Mouse (Mus musculus): ENCODE data around the gene Apba2.

The Apba2 gene

DNA sequence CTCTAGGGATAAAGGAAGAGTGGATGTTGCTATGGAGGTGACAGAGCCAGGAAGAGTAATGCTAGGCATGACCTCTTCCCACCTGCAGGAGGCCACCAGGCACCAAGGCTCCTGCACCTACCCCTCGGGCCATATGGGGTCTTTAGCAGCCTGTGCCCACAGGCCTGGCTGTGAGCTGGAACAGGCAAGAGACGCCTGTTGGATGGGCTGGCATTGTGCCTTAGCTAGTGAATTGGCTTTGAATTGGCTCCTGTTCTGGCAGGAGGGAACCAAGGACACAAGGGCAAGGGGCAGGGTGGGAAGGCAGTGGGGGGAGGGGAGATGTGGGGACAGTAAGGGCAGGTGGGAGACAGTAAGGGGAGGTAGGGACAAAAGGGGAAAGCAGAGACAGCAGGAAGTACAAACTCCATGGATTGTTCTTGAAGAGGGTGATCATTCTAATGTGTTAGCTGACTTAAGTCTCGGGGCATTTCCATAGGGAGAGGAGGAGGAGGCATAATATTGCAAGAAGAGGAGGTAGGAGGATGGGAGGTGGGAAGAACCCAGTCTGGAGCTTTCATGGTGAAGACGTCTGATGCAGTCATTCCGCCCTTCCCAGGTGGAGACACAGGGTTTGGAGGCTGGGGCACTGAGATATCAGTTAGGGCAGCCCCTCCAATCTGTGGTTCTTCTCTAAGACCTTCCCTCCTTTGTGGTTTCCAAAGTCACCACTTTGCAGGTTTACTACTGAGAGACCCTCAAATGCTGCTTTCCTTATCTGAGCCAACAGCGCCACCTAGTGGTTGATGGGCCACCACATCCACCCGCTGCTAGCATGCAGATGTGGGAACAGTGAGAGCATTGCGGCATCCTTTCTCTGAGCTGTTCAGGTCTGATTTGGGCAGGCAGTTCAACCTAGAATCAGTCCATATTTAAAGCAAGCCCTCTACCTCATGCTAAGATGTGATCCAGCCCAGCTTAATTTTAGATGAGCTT is 240.1 kb downstream of the Apba2 start:
- DNase-seq, result peak; percentile 83

DNA sequence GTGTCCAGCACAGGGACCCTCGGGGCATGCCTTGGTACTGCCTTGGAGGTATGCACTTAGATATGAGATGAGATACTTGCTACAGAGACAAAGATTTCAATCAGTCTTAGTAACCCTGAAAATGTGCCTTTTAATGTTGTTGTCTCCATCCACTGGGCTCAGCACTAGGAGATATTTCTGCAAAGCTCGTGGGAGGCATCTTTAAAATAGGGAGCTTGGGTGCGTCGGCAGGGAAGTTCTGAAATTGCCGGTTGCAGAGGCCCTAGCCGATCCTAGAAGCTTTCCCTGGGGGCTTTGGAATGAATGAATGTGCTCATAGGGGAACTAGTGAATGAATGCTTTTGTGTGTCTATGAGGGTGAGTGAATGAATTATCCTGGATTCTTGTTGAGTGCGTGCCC is 242.1 kb downstream of the Apba2 start:
- DNase-seq, result no peak

DNA sequence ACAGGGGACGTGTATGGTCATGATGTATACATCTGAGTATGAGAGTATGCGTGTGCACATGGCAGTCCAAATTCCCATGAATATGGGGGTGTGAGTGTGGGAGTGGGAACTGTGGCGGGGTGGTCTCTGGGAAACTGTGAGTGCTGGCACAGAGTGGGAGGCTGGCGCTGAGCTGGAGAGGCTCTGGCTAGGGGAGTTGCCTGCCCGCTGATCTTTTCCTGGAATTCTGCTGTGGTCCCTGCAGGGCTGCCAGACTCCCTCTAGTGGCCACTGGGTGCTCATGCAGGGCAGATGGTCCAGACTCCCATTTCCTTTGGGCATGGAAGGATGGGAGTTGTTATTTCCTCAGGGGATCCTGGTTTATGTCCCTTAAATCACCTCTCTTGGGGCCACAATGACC is 250.0 kb downstream of the Apba2 start:
- peak; percentile 62 for DNase-seq

DNA sequence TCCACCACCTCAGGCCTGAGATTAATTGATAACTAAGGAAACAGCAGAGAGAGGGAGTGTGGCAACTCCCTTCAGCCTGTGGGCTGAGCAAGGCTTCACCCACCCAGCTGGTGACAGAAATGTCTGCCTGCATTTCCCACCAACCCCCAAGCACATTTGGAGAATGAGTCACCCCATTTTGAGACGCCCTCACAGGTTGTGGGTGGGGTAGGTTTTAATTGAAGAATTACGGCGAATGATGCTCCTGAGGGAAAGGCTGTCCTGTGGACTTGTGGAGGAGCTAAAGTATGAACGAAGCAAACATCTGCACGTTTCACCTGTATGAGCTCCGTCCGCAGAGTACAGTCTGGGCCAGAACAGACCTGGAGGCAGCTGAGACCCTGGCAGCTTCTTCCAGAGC is 250.6 kb downstream of the Apba2 start:
- DNase-seq, result no peak

DNA sequence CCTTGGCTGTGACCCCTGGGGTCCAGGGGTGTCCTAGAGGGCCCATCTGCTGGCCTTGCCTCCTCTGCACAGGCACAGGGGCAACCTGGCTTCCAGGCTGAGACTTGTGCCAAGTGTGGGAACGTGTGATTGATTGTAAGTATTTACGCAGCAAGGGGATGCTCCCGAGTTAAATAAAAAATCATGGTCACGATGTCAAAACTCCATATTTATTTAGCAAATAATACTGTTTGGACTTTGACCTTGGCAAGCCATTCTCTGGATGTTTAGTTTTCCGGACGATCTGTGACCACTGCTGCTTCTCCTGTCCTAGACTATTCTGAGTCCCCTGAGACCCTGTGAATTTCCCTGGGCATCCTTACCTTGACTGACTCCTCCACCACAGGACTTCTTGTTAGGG is 252.2 kb downstream of the Apba2 start:
- no peak for DNase-seq

DNA sequence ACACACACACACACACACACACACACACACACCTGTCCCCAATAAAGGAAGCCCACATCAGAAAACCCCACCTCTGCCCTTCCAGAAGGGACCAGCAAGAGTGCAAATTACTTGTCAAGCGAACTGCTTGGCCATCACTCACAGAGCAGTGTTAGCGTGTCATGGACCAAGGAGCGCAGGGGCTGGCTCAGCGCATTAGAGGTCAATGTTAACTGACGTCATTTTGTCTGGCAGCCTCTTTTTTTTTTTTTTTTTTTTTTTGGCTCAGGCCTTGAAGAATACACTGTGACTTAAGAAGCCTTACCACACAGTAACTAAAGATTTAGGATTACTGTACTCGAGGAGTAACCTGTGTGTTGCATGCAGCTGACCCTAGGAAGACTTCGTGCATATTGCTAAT is 252.7 kb downstream of the Apba2 start:
- DNase-seq, result no peak

DNA sequence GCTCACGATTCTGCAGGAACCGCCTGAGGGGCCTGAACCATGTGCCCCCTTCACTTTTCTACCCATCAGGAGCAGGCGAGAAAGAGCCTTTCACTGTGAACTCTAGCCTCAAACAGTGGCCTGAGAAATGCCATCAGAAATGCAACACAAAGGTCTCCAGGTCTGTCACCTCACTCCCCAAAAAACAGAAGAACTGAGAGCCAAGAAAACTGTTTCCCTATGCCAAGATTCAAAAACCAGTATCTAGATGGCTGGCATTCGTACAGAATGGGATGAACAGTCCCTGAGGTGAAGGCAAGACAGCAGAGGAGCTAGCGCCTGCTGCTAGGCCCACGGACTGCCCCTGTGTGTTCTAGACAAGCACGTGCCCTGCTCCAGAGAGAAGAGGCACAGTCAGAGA is 253.6 kb downstream of the Apba2 start:
- no peak for DNase-seq

DNA sequence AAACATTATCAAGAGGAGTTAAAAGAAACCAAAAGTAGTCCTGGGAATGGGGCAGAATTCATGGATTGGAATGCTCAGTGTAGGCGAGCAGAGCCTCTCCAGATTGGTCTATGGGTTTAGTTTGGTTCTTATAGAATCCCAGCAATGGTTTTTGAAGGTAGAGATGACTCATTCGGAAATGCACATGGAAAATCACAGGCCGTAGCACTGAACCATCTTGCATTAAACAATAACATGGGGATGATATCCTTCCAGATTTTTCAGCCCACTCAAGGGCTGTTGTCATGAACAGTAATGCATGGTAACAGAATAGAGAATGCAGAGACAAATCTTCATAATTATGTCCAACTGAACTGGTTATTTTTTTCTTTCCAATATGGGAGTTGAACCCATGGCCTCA is 264.1 kb downstream of the Apba2 start:
- no peak for DNase-seq

DNA sequence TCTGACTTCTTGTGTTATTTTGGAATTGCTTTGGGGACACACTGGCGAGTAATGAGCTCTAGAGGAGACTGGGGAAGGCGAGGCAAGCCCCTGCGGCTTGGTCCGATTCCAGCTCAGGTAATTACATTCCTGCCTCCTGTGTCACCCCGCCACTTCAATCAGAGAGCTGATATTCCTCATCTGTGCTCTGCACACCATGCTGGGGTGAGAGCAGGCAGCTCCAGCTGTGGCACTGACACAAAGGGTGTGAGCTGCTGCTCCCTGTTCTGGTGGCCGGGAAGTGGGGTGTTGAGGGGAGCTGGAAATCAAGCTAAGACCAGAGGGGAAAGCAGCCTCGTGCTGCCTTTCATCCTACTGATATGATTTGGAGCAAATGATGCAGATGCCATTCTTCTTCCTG is 268.3 kb downstream of the Apba2 start:
- no peak for DNase-seq

DNA sequence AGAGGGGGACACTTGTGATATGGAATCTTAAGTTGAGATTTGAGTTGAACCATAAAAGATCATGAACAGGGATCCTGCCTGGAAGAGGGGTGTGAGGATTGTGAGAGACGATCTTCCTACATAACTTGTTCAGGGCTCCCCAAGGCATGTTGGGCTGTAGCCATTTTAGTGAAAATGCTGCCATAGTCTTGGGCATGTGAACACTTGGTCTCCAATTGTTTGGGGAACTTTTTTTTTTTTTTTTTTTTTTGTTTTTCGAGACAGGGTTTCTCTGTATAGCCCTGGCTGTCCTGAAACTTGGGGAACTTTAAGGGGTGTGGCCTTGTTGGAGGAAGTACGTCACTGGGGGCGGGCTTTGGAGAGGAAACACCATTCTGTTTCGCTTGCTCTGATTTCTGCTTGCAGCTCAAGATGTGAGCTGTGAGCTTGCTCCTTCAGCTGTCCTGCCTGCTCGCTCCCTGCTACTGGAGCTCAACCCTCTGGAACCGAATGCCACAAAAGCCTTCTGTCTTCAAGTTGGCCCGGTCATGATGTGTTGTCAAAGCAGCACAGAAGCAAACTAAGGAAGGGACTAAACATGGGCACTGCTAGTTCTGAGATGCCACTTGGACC is 269.4 kb downstream of the Apba2 start:
- no peak for DNase-seq

DNA sequence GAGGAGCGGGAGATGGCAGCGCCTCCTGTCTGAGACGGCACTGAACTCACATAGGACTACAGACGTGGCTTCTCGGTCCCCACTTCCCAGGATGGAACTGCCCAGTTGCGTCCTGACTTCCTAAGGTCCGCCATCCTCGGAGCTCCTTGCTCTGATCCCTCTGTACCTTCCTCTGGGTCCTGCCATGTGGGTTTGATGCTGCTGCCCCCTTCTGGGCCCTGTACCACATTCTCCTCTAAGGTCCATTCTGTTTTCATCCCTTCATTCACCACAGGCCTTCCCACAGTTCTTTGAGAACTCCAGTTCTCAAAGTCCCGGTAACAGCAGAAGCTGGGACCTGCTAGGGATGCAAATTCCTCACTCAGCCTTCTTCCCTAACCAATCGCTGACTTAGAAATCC is 272.0 kb downstream of the Apba2 start:
- DNase-seq, result no peak

DNA sequence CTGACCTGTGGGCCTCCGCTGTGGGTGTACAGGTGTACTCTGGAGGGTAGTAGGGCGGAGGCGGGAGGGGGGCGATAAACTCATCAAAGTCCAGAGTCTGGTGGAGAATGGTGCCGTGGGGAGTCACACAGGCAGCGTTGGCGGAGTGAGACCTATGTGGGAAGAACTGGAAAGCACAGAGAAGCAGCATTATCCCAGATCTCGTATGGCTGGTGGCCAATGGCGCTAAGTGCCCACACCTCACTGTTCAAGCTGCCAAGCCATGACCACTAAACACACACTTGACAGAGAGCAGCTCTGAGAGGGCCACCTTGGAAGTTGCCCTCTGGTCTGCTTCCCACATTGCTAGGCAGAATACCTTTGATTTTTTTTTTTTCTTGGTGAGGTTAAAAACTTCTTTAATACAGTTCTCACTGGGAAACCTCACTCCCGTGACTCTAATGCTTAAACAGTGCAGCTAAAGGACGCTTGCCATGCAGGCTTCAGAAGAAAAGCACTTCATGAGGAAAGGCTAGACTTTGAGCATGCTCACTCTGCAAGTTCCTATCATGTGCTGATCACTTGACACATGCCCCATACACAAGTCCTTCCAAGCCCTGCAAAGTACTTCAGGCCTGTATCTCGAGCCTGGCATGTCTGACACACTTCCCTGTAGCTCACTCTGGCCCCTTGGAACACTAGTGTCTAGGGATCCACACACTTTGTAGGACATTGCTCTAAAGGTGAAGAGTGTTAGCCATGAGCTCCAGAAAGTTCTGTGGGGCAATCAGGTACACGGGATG is 275.4 kb downstream of the Apba2 start:
- DNase-seq, result peak; percentile 43

DNA sequence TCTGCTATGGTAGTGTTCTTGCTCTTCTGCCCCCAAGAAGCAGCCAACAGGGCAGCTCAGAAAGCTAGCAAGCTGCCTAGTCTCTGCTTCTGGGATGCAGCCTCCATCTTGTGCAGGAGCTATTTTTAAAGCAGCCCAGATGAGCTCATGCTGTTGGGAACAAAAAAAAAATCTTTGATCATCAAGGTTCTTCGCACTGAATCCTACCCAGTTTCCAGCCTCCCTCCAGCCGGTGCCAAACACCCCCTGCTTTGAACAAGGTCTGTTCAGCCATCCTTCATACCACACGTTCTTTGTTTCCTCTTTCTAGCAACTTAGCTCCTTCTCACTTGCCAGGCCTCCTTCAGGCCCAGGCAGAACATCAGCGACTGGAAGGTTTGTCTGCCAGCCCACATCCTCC is 278.0 kb downstream of the Apba2 start:
- DNase-seq, result no peak

DNA sequence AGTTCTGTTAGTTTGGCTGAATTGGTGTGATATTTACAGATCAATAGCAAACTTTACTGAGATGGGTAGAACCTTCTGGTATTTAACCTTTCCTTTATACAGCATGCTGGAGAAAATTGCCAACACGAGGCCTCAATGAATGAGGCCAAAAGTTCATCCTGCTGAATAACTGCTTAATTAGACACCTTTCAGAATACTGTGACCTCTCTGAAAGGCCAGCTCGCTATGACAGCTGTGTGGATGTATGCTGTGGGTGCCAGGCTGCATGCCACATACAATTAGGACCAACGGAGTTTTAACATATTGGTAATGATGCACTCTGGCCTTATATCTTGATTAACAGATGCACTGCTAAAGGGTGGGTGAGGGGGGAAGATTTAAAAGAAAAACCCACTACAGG is 283.5 kb downstream of the Apba2 start:
- no peak for DNase-seq

DNA sequence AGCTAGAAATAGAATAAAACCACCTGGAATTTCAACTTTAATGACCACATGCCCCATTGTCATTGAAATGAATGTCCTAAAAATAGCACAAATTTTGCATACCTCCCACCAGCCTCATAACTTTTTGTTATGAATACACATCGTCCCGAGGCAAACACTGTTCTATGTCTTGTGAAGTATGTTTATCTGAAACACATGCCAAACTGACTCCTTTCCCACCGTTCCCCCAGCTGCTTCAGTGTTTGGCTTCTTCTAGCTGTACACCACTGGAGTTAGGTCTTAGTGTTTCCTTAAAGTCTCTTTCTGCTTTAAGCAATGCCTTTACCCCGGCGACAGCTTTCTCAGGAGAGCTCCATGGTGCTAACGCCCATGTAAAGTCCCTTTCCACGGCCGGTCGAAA is 289.6 kb downstream of the Apba2 start:
- DNase-seq, result no peak

DNA sequence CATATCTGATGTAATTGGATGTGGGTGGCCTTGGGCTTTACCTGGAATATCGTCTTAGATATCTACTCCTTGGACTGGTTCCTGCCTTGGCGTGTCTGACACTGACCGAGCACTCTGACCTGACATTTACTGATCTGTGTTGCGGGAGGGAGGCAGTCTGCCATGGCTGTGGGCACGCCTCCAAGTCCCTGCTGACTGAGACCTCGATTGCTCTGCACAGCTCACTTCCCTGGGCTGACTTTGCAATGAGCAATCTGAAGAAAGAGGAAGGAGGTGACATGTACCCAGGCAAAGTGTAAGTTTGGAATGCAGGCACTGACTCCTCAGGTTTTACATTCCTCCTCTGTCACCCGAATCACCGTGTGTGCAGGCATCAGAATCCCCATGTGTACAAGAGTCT is 290.5 kb downstream of the Apba2 start:
- peak; percentile 23 for DNase-seq

DNA sequence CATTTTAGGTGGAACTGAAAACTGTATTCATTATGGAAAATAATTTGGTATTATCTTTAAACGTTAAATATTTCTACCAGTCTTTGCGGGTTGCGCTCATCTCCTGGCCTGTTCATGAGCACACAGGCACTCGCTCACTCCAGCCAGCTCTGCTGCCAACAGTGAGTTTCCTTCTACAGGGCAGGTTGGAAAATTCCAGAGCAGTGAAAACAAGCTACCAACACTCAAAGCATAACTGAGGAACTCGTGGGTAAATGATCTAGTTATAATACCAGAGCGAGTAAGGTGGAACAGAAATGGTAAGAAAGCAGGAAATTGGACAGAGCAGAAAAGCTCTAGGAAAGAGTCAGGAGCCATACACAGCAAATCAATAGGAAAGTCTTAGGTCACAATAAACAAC is 294.0 kb downstream of the Apba2 start:
- DNase-seq, result no peak

All from lung, postnatal 14 days (tissue).